Mouse (Mus musculus) liver, embryonic 16.5 days (tissue): ENCODE measurements around the gene Ntn5. TPM values are rescaled to one million over a fixed set of nuclear protein-coding genes. Genes with fewer than 3 reads are reported as not detected.

Source experiments
- ATAC-seq: fragments of 200-750 bp; cut with Nextera tagmentation; 2 replicates; pipeline ENCODE4 v1.8.0; 2017; ENCODE audit warnings: low read depth, mild to moderate bottlenecking, moderate number of reproducible peaks, moderate library complexity
- H3K27ac ChIP-seq: fragments of 300-500 bp; sonication (generic); 2 replicates; pipeline ENCODE4 v1.5.1; 2014; ENCODE audit warnings: mild to moderate bottlenecking, low read length
- H3K27me3 ChIP-seq: fragments of 300-500 bp; sonication (generic); 2 replicates; pipeline ENCODE4 v1.6.1; 2014; ENCODE audit warnings: low read depth, low read length, mixed read lengths; ENCODE audit not compliant: control insufficient read depth, insufficient read depth
- H3K36me3 ChIP-seq: fragments of 300-500 bp; sonication (generic); 2 replicates; pipeline ENCODE4 v1.6.1; 2014; ENCODE audit warnings: mild to moderate bottlenecking; ENCODE audit not compliant: control insufficient read depth, insufficient read depth
- H3K4me1 ChIP-seq: fragments of 300-500 bp; sonication (generic); 2 replicates; pipeline ENCODE4 v1.6.1; 2014; ENCODE audit warnings: low read depth, low read length, mixed read lengths; ENCODE audit not compliant: control insufficient read depth
- H3K4me2 ChIP-seq: fragments of 300-500 bp; sonication (generic); 2 replicates; pipeline ENCODE4 v1.6.1; 2014; ENCODE audit warnings: low read depth, low read length, mixed read lengths
- H3K4me3 ChIP-seq: fragments of 300-500 bp; sonication (generic); 2 replicates; pipeline ENCODE4 v1.5.1; 2014; ENCODE audit warnings: low read depth, mild to moderate bottlenecking, low read length
- H3K9ac ChIP-seq: fragments of 300-500 bp; sonication (generic); 2 replicates; pipeline ENCODE4 v1.6.1; 2014; ENCODE audit warnings: low read depth, low read length
- H3K9me3 ChIP-seq: fragments of 300-500 bp; sonication (generic); replicated peaks from 2 replicates; pipeline ENCODE4 v1.6.1; 2016; ENCODE audit warnings: low read length; ENCODE audit not compliant: control insufficient read depth
- whole genome bisulfite sequencing: fragments of 180-500 bp; shearing (Covaris S2); extraction: QIAGEN DNeasy Blood & Tissue Kit; methylation state at CpG from one replicate; pipeline ENCODE4 v1.1.7; 2014; ENCODE audit not compliant: insufficient replicate concordance; 5-methylcytosine and 5-hydroxymethylcytosine counted together
- polyA plus RNA-seq: library from polyadenylated mRNA; unstranded; fragments of >200 nt; fragmentation: Nextera tagmentation; extraction: Ambion mirVana; gene quantifications from 2 replicates; pipeline ENCODE4 v1.2.1, GENCODE M21; 2015

The Ntn5 gene
- polyA plus RNA-seq, 1 experiment from 2014 or later: not detected

DNA sequence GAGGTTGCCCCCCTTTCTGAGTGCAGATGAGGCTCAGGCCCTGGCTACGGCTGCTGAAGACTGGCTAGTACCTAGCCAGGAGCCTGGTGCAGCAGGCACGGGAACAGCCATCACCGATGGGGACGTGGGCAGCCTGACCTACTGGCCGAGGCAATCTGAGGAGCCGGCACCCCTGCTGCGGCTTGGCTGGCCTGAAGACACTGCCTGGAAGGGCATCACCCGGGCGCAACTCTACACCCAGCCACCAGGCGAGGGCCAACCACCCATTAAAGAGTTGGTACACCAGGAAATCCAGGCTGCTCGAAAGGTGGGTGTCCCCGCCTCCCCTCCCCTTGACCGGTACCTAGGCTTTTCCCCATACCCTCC is 38.5 kb downstream of the Ntn5 start:
- H3K36me3 ChIP-seq: peaks cover 35% of the 10 kb centered on the region
- H3K4me2 ChIP-seq: no peak overlapping the region
- H3K4me1 ChIP-seq: peaks cover 18% of the 10 kb centered on the region
- no peaks in the 10 kb centered on the region for H3K9me3 ChIP-seq
- no peak overlapping the region for H3K4me3 ChIP-seq
- no peak overlapping the region for H3K27ac ChIP-seq
- H3K9ac ChIP-seq: no peak overlapping the region
- no peak for ATAC-seq
- WGBS: 79% methylated on average over 13 of the region's 13 CpGs
- H3K27me3 ChIP-seq: no peaks in the 10 kb centered on the region

DNA sequence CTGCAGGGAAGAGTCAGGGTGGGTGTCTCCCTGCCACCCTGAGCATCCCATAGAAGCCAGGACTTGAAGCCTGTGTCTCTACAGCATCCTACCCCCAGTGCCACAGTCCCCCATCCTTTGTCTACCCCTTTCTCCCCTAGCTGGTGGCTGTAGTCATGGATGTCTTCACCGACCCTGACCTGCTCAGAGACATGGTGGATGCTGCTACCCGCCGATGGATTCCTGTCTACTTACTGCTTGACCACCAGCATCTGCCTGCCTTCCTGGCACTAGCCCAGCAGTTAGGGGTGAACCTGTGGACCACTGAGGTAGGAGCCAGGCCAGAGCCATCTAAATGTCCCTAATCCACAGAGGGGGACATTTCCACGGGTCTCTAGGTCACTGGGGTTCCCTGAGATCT is 39.5 kb downstream of the Ntn5 start:
- ATAC-seq: no peak
- Histone ChIP-seq H3K27me3 (no peaks in the 10 kb centered on the region), H3K4me3 (no peak overlapping the region), H3K36me3 (peaks cover 35% of the 10 kb centered on the region), H3K9me3 (no peaks in the 10 kb centered on the region), H3K4me1 (peaks cover 18% of the 10 kb centered on the region), H3K4me2 (no peak overlapping the region), H3K27ac (no peak overlapping the region), H3K9ac (no peak overlapping the region)
- WGBS: 74% methylated on average over 4 of the region's 4 CpGs

DNA sequence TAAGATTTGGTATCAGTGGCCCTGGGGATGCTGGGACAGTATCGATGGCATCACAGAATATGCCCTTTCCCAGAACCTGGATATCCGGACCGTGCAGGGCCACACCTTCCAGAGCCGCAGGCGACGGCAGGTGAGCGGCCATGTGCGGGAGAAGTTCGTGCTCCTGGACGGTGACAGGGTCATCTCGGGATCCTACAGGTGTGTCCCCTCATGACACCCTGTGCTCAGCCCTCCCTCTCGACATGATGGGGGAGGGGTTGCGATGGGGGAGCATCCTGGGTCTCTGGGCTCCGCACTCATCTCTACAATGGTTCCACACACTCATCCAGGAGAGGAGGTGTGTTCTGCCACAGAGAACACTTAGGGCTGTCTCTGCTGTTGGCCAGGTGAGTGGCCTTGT is 40.0 kb downstream of the Ntn5 start:
- 87% methylated on average over 14 of the region's 14 CpGs for whole genome bisulfite sequencing
- Histone ChIP-seq H3K27ac (no peak overlapping the region), H3K4me1 (peaks cover 15% of the 10 kb centered on the region), H3K9me3 (no peaks in the 10 kb centered on the region), H3K36me3 (peaks cover 35% of the 10 kb centered on the region), H3K9ac (no peak overlapping the region), H3K4me2 (no peak overlapping the region), H3K27me3 (no peaks in the 10 kb centered on the region), H3K4me3 (no peak overlapping the region)
- no peak for ATAC-seq

GRCm38 (mm10) chr7:45725151-45725550 is 41.3 kb downstream of the Ntn5 start:
- 83% methylated on average over 9 of the region's 9 CpGs for WGBS
- Histone ChIP-seq H3K4me1 (peaks cover 3% of the 10 kb centered on the region), H3K4me3 (no peak overlapping the region), H3K9ac (no peak overlapping the region), H3K27ac (no peak overlapping the region), H3K4me2 (no peak overlapping the region), H3K9me3 (no peaks in the 10 kb centered on the region), H3K27me3 (no peaks in the 10 kb centered on the region), H3K36me3 (peaks cover 25% of the 10 kb centered on the region)
- ATAC-seq: no peak

- no peak within 1 kb of the TSS for H3K4me3 ChIP-seq
- H3K27ac ChIP-seq: no peak within 1 kb of the TSS
- ATAC-seq: no peak
- no peak within 1 kb of the TSS for H3K9ac ChIP-seq
- H3K9me3 ChIP-seq: no peaks in the 10 kb centered on the region
- WGBS: 79% methylated on average over 11 of the region's 11 CpGs
- peaks cover 20% of the 10 kb centered on the region for H3K36me3 ChIP-seq
- no peaks in the 10 kb centered on the region for H3K27me3 ChIP-seq
- no peak within 1 kb of the TSS for H3K4me2 ChIP-seq
- peaks cover 3% of the 10 kb centered on the region for H3K4me1 ChIP-seq
Observed at GRCm38 (mm10) chr7:45725713-45726112, 41.9 kb downstream of the Ntn5 start, which contains the start of gene Spaca4. Gene Spaca4 (minus strand): TSS chr7:45725813.

GRCm38 (mm10) chr7:45726419-45726818 is 42.6 kb downstream of the Ntn5 start:
- Histone ChIP-seq H3K27me3 (no peaks in the 10 kb centered on the region), H3K9me3 (no peaks in the 10 kb centered on the region), H3K4me1 (no peaks in the 10 kb centered on the region; the same call in 1 of the 2 replicates), H3K36me3 (peaks cover 14% of the 10 kb centered on the region; the same call in 1 of the 2 replicates), H3K4me3 (no peak overlapping the region), H3K4me2 (no peak overlapping the region), H3K27ac (no peak overlapping the region), H3K9ac (no peak overlapping the region)
- ATAC-seq: no peak
- 82% methylated on average over 10 of the region's 10 CpGs for WGBS

- Histone ChIP-seq H3K27me3 (no peaks in the 10 kb centered on the region), H3K4me2 (no peak overlapping the region), H3K4me1 (no peaks in the 10 kb centered on the region; the same call in 1 of the 2 replicates), H3K4me3 (no peak overlapping the region), H3K9me3 (no peaks in the 10 kb centered on the region), H3K36me3 (peaks cover 14% of the 10 kb centered on the region; the same call in 1 of the 2 replicates), H3K9ac (no peak overlapping the region), H3K27ac (no peak overlapping the region)
- WGBS: 63% methylated on average over 3 of the region's 3 CpGs
- no peak for ATAC-seq
Observed at GRCm38 (mm10) chr7:45727625-45728024, 43.8 kb downstream of the Ntn5 start.

DNA sequence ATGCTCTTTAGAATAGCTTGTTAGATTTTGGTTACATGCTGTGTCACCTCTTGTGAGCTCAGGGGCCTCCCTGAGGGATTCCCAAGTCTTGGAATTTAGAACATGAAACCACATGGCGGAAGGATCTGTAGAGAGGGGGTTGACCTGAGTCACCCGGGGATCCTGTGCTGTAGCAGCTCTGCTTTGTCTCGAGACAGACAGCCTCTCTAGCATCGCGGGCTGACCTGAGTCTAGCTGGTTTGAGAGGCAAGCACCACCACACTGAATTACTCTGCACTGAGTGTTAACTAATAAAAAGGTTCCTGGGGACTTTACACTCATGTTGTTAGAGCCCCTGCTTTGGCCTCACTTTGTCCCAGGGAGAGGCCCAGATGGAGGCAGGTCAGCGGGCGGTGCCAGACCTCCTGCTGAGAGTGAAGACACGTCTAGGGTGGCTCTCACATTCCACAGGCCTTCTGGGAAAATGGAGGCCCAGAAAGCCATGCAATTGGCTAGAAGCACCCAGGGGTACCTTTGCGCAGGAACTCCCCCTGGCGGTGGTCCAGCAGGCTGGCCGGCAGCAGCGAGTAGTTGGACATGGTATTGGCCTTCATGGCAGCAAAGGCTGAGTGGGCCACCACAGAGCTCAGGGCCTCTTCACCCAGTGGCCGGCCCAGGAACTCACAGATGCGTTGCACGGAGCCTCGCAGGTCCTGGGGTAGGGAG is 47.1 kb downstream of the Ntn5 start:
- WGBS: 25% methylated on average over 16 of the region's 16 CpGs
- no peaks in the 10 kb centered on the region; the same call in 1 of the 2 replicates for H3K4me1 ChIP-seq
- H3K4me3 ChIP-seq: no peak overlapping the region
- no peak overlapping the region for H3K27ac ChIP-seq
- no peak for ATAC-seq
- H3K27me3 ChIP-seq: no peaks in the 10 kb centered on the region
- no peak overlapping the region for H3K9ac ChIP-seq
- no peaks in the 10 kb centered on the region for H3K36me3 ChIP-seq
- H3K9me3 ChIP-seq: no peaks in the 10 kb centered on the region
- no peak overlapping the region for H3K4me2 ChIP-seq

DNA sequence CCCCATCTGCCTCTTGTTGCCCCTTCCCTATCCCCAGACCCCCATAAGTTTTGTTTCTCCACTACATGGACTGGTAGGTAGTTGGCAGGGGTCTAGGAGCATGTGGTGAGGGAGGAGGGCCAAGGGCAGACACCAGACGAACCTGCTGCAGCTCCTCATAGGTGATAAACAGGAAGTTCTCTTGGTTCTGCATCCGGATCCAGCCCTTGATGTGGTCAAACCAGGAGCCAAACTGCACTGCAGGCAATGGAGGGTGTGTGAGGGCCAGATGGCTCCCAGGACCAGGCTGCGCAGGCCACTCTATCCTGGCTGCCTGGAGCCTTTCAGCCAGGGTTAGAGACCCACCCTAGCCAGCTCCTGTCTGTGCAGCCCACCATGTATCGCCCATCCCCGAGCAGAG is 49.7 kb downstream of the Ntn5 start:
- Histone ChIP-seq H3K27me3 (no peaks in the 10 kb centered on the region), H3K4me2 (no peak overlapping the region), H3K4me1 (no peaks in the 10 kb centered on the region; the same call in 1 of the 2 replicates), H3K27ac (no peak overlapping the region), H3K4me3 (no peak overlapping the region), H3K9me3 (no peaks in the 10 kb centered on the region), H3K9ac (no peak overlapping the region), H3K36me3 (no peaks in the 10 kb centered on the region)
- ATAC-seq: no peak
- WGBS: 53% methylated on average over 5 of the region's 5 CpGs
